Mouse (Mus musculus) spleen, adult 2 months (tissue): Measurements from ENCODE around the gene Lkaaear1.

Experiments
- CTCF ChIP-seq: fragments of 200-500 bp; IDR thresholded peaks from 2 replicates; pipeline ENCODE4 v1.5.1; 2011; ENCODE audit warnings: mild to moderate bottlenecking, inconsistent platforms; ENCODE audit not compliant: insufficient read depth, insufficient read length, insufficient replicate concordance; ENCODE audit errors: extremely low read depth
- POLR2A ChIP-seq: fragments of 200-500 bp; IDR thresholded peaks from 2 replicates; pipeline ENCODE4 v1.6.1; 2011; ENCODE audit warnings: low read depth, low read length, inconsistent platforms

GRCm38 (mm10) chr2:181692304-181692703 is 5.9 kb downstream of the Lkaaear1 start:
- TF ChIP-seq POLR2A (no peak), CTCF (no peak)
